23 mouse cellular contexts compared by ENCODE assay signal in the genomic region with DNA sequence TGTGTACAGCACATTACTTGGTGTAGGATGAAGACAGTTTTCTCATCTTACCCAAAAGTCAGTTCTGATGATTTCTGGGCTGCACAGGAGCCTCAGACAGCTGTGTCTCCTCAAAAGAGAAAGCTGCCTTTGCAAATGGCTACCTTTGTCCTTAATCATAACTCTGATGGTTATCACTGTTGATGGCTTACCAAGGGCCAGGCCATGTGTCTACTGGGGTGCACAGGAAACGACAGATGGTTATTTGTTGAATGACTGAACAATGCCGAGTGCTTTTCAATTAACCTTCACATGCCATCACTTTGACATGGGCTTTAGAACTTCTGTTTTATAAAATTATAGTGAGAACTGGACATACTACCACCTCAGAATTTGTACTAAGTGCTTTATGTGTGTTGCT. TPM values are rescaled to one million over a fixed set of nuclear protein-coding genes. Genes with fewer than 3 reads are reported as not detected.
DNase-seq lines count a peak whose midpoint lies in the region; ATAC-seq and TF ChIP-seq lines count a peak whose summit lies in the region.
"Had no signal": no experiment of that assay in that cellular context is flagged by ENCODE, and none has a peak within 500 bp of the region (broad histone marks: within the 10 kb centered on the region; RNA-seq: fewer than 3 reads in every experiment).

No protein-coding gene starts in this region.

- ATAC-seq in hindbrain, postnatal 0 days = no peak
- no peak for ATAC-seq in hindbrain, embryonic 11.5 days (ENCODE audit: low FRiP score)
- ATAC-seq: forebrain, embryonic 16.5 days; hindbrain, embryonic 16.5 days; intestine, embryonic 16.5 days; midbrain, embryonic 15.5 days had no signal

- no peaks in the 10 kb centered on the region for H3K9me3 ChIP-seq in hindbrain, postnatal 0 days (ENCODE audit: low read length)
- H3K9me3 ChIP-seq in hindbrain, embryonic 11.5 days (ENCODE audit: control insufficient read depth, low read length) = no peaks in the 10 kb centered on the region
- H3K9me3 ChIP-seq in embryonic facial prominence, embryonic 10.5 days = no peaks in the 10 kb centered on the region
- H3K9me3 ChIP-seq: embryonic facial prominence, embryonic 12.5 days; midbrain, embryonic 15.5 days had no signal

- no peaks in the 10 kb centered on the region for H3K36me3 ChIP-seq in hindbrain, postnatal 0 days (ENCODE audit: insufficient read depth, low read length)
- no peaks in the 10 kb centered on the region for H3K36me3 ChIP-seq in hindbrain, embryonic 11.5 days (ENCODE audit: control insufficient read depth, insufficient read depth, low read length)
- no peaks in the 10 kb centered on the region for H3K36me3 ChIP-seq in embryonic facial prominence, embryonic 10.5 days (replicated peaks)
- H3K36me3 ChIP-seq: embryonic facial prominence, embryonic 12.5 days; midbrain, embryonic 15.5 days had no signal

- no peak for TF ChIP-seq CTCF in hindbrain, postnatal 0 days (IDR thresholded peaks at IDR 0.05; ENCODE audit: low read depth)

- H3K27me3 ChIP-seq in hindbrain, postnatal 0 days (ENCODE audit: insufficient read depth, low read length) = no peaks in the 10 kb centered on the region
- H3K27me3 ChIP-seq in hindbrain, embryonic 11.5 days (ENCODE audit: control insufficient read depth, insufficient read depth, low read length) = no peaks in the 10 kb centered on the region
- H3K27me3 ChIP-seq in embryonic facial prominence, embryonic 10.5 days (replicated peaks; ENCODE audit: low read depth, poor library complexity, severe bottlenecking) = no peaks in the 10 kb centered on the region
- H3K27me3 ChIP-seq: embryonic facial prominence, embryonic 12.5 days; midbrain, embryonic 15.5 days had no signal

- H3K4me3 ChIP-seq in hindbrain, postnatal 0 days (ENCODE audit: low read length) = no peak overlapping the region
- H3K4me3 ChIP-seq in hindbrain, embryonic 11.5 days (ENCODE audit: low read depth, low read length) = no peak overlapping the region
- no peak overlapping the region for H3K4me3 ChIP-seq in embryonic facial prominence, embryonic 10.5 days
- H3K4me3 ChIP-seq: midbrain, embryonic 15.5 days had no signal

- WGBS in hindbrain, postnatal 0 days = 55% methylated on average over 2 of the region's 2 CpGs
- WGBS in hindbrain, embryonic 11.5 days = 56% methylated on average over 2 of the region's 2 CpGs
- WGBS in embryonic facial prominence, embryonic 10.5 days = 55% methylated on average over 2 of the region's 2 CpGs

- no peak overlapping the region for H3K9ac ChIP-seq in hindbrain, postnatal 0 days (replicated peaks; ENCODE audit: low read length)
- no peak overlapping the region for H3K9ac ChIP-seq in hindbrain, embryonic 11.5 days (ENCODE audit: low read depth, low read length)
- H3K9ac ChIP-seq: liver, embryonic 14.5 days; midbrain, embryonic 15.5 days had no signal

- 0 out of 2 replicates have a peak, but pooled peaks cover 5% of the 10 kb centered on the region for H3K4me1 ChIP-seq in hindbrain, postnatal 0 days (ENCODE audit: insufficient read depth, low read length)
- no peaks in the 10 kb centered on the region for H3K4me1 ChIP-seq in hindbrain, embryonic 11.5 days (replicated peaks; ENCODE audit: control insufficient read depth, insufficient read depth, low read length)
- H3K4me1 ChIP-seq in embryonic facial prominence, embryonic 10.5 days = peaks cover 30% of the 10 kb centered on the region

- DNase-seq in cerebellum, adult 18-20 months = peak; percentile 29 to 34
- DNase-seq in cerebellum, adult 11 months = no peak
- DNase-seq in hindbrain, postnatal 0 days (ENCODE audit: low spot score) = peak; percentile 56
- no peak for DNase-seq in hindbrain, embryonic 11.5 days (ENCODE audit: low spot score)
- peak; percentile 64 for DNase-seq in cerebellum, adult 9-10 months
- peak; percentile 74 for DNase-seq in retina, embryonic 14.5 days (ENCODE audit: low spot score)
- DNase-seq in layer of hippocampus, postnatal 10 days (ENCODE audit: low spot score in 2 of 2) = no peak
- no peak for DNase-seq in embryonic facial prominence, embryonic 10.5 days (ENCODE audit: low spot score)
- DNase-seq: adrenal gland, postnatal 25 days; heart, postnatal 4 days; kidney, adult 8-10 months; liver; lung, adult 2 months; lung, postnatal 14 days; right cerebral cortex, postnatal 4 days; thymus, adult 18-20 months; thymus, postnatal 25 days had no signal

- H3K4me2 ChIP-seq in hindbrain, postnatal 0 days (ENCODE audit: low read depth, low read length) = no peak overlapping the region
- no peak overlapping the region for H3K4me2 ChIP-seq in hindbrain, embryonic 11.5 days (replicated peaks; ENCODE audit: low read depth, low read length)

- 0 out of 2 replicates have a peak overlapping the region, but pooled peaks have one; percentile 99 for H3K27ac ChIP-seq in hindbrain, postnatal 0 days
- H3K27ac ChIP-seq in hindbrain, embryonic 11.5 days (ENCODE audit: low read depth, low read length) = no peak overlapping the region
- no peak overlapping the region for H3K27ac ChIP-seq in embryonic facial prominence, embryonic 10.5 days (replicated peaks)
- H3K27ac ChIP-seq: liver, embryonic 14.5 days had no signal

RNA-seq across cellular contexts. Expression of gene Spred1, which starts 2.7 kb away (rescaled TPM):
- total RNA-seq in hindbrain, postnatal 0 days (2014; rRNA removed) = 50.0 and 57.1 TPM in 2 replicates
- polyA plus RNA-seq in hindbrain, postnatal 0 days (2015; fragmentation: Nextera tagmentation; extraction: Ambion mirVana) = 15.3 and 15.5 TPM in 2 replicates
- polyA plus RNA-seq in hindbrain, embryonic 11.5 days (2014; fragmentation: Nextera tagmentation; extraction: Ambion mirVana) = 17.8 and 23.3 TPM in 2 replicates
- total RNA-seq in layer of hippocampus, postnatal 10 days (2021) = 10 to 100 TPM; 67.5 to 72.2 TPM
- 13.8 and 14.5 TPM in 2 replicates for polyA plus RNA-seq in embryonic facial prominence, embryonic 10.5 days (2016; fragmentation: Nextera tagmentation; extraction: Ambion mirVana)

Comparison
In these comparisons a context has a peak if more than half of its experiments do, and no peak if none do; other contexts are left out.
1. DNase-seq: peak in cerebellum, adult 18-20 months (2 of 2), hindbrain, postnatal 0 days (single experiment), cerebellum, adult 9-10 months (single experiment) and retina, embryonic 14.5 days (single experiment); none in cerebellum, adult 11 months (single experiment), hindbrain, embryonic 11.5 days (single experiment), layer of hippocampus, postnatal 10 days (0 of 2) and embryonic facial prominence, embryonic 10.5 days (single experiment).